Mouse (Mus musculus) heart, postnatal 0 days (tissue): ENCODE data around the gene Gprasp1.

Experiments
- CTCF ChIP-seq: IDR thresholded peaks from 2 replicates; pipeline ENCODE4 v1.5.1; 2016; ENCODE audit warnings: antibody characterized with exemption, control low read depth, low read depth
- EP300 ChIP-seq: IDR thresholded peaks from 2 replicates; pipeline ENCODE4 v1.6.1; 2016; ENCODE audit warnings: antibody characterized with exemption, low read depth

DNA sequence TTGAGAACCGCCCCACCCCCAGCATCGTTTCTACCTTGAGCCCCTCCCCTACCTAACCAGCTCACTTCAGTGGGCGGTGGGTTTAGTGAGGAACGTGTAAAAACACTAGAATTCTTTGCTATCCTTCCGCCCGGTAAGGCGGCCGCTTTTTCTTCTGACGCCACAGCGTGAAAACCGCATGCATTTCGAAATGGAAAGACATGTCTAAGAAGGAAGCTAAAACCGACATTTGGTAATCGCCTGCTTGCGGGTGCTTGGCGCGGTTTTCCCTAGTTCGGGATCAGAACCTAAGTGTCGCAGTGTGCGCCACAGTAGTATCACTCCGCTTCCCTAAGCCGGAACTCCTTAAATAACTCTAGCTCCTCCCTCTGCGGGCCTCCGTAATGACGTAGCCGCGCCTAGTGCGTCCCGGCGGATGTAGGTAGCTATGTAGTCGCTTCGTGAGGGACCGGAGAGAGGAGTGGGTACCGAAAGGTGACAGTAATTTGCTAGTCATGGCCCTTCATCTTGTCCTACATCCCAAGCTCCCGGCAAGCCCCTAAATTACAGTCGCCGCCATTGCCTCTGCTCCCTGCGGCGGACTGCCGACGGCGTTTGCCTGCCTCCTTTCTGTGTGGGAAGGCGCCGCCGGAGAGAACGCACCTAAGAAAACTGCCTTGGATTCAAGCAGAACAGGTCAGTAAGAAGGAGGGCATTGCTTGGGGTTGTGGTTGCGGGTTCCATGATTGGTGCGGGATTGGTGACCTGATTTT, at the start of gene Gprasp1, which contains the start of gene Armcx5:
- TF ChIP-seq CTCF, result no peak
- TF ChIP-seq EP300, result no peak
